Mouse (Mus musculus) liver, embryonic 14.5 days (tissue): Measurements from ENCODE around the gene Erfe.

Experiments used
- CTCF ChIP-seq: IDR thresholded peaks from 2 replicates; pipeline ENCODE4 v1.5.1; 2016; ENCODE audit warnings: antibody characterized with exemption, low read depth, control low read depth
- EP300 ChIP-seq: IDR thresholded peaks from 2 replicates; pipeline ENCODE4 v1.6.1; 2016; ENCODE audit warnings: antibody characterized with exemption, low read depth

DNA sequence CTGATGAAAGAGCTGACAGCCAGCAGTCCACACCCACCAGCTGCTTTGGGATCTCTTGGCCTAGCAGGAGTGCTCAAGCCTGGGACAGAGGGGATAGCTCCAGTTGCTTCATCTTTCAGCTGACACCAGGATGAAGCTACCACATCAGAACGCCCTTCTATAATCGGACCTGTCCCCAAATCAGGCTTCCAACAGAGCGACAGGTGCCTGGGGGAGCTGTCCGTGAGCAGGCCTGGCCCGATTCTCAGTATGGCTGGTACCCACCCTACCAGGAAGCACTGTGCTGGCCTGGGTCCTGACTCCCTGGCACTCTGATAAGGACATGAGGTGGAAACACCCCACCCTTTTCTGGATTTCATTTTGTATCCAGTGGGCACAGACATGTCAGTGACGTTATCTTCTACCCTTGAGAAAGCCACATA is 7.2 kb downstream of the Erfe start:
- TF ChIP-seq CTCF (no peak), EP300 (peak; percentile 54; the same call in 1 of the 2 replicates)
